Mouse (Mus musculus) cerebellum, adult (tissue): ENCODE results near the gene Isoc2b.
"Not testable (repeated sequence)": the region's sequence is repeated elsewhere in the genome, so short reads cannot be mapped to it uniquely, and the experiment has no call there.

Experiments
- ATAC-seq: cut with Nextera tagmentation; 2 replicates; pipeline ENCODE4 v1.9.2; 2017; ENCODE audit warnings: mild to moderate bottlenecking, moderate library complexity, mixed read lengths; ENCODE audit not compliant: insufficient number of reproducible peaks, low FRiP score, low TSS enrichment

Isoc2b gene

DNA sequence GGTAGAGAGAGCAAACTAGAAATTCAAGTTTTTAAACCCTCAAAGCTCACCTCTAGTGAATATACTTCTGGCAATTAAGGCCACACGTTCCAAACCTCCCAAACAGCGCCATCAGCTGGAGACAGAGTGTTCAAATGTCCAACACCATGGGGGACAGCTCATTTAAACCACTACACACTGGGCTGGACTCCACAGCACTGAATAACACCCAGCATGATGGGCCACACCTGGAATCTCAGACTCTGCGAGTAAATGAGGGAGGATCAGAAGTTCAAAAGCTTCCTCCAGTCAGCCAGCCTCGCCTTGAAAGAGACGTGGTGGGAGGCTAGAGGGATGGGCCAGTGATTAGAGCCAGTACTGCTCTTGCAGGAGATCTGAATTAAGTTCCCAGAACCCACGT is at the start of gene Isoc2b:
Isoc2b (minus strand) TSS at position 126 of the 400 bp plus-strand sequence.
- no peak for ATAC-seq

DNA sequence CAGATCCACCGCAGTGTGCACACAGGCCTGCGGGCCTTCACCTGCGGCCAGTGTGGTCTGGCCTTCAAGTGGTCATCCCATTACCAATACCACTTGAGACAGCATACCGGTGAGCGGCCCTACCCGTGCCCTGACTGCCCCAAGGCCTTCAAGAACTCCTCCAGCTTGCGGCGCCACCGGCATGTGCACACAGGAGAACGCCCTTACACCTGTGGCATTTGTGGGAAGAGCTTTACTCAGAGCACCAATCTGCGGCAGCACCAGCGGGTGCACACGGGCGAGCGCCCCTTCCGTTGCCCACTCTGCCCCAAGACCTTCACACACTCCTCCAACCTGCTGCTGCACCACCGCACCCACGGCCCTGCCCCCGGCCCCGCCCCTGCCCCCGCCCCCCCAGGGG is 49.0 kb upstream of the Isoc2b start:
- ATAC-seq = no peak

DNA sequence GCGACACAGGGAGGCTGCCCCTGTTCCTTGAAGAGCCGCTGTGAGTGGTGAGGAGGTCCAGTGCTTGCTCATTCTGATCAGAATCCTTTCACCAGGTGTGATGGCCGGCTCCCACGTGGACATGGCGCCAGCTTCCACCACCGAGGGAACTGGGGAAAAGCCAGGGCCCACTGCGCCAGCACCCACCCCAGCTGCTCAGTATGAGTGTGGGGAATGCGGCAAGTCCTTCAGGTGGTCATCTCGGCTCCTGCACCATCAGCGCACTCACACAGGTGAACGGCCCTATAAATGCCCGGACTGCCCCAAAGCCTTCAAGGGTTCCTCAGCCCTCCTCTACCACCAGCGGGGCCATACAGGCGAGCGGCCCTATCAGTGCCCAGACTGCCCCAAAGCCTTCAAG is 48.6 kb upstream of the Isoc2b start:
- no peak for ATAC-seq

DNA sequence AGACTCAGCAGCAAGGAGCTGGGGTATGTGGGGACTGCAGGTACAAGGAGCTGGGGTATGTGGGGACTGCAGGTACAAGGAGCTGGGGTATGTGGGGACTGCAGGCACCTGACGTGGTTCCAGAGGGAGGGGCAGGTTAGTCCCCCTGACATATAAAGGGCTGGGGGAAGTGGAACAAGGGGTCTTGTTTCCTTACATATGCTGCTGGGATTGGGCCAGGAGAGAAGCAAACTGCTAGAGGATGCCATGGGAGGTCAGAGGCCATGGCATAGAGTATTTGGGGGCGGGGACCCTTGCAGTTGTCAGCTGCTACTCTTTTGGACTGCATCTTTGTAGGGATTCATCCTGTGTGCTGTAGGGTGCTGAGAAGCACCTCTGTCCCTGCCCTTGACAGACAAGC is 47.4 kb upstream of the Isoc2b start:
- ATAC-seq = no peak

DNA sequence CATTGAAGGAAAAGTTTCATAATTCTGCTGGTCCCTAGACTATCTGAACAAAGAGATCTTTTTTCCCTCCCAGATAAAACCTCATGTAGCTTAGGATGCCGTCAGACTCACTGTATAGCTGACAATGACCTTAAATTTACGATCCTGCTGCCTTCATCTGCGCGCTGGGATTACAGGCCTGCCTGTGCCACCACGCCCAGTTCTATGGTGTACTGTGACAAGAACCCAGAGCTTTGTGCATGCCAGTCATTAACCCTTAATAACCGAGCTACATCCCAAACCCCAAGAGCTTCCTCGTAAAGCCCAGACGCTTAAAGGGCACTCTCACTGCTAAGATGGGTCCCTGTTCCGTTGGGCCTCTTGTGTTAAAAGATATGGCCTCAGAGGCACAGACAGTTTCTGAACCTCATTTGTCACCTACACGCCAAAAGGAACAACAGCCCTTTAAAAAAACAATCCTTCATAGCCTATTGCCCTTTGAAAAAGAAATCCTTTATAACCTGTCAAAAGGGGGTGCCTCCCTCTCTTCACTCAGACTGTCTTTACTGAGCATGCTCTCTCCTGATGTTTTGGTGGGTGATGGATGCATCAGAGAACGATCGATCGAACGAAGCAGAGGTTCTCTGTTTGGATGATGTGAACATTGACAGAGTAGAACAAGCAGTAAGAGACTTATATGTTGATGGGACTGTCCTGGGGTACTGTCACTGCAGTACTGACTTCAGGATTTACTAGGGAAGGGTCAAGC is 45.8 kb upstream of the Isoc2b start:
- no peak; the same call in 1 of the 2 replicates for ATAC-seq

DNA sequence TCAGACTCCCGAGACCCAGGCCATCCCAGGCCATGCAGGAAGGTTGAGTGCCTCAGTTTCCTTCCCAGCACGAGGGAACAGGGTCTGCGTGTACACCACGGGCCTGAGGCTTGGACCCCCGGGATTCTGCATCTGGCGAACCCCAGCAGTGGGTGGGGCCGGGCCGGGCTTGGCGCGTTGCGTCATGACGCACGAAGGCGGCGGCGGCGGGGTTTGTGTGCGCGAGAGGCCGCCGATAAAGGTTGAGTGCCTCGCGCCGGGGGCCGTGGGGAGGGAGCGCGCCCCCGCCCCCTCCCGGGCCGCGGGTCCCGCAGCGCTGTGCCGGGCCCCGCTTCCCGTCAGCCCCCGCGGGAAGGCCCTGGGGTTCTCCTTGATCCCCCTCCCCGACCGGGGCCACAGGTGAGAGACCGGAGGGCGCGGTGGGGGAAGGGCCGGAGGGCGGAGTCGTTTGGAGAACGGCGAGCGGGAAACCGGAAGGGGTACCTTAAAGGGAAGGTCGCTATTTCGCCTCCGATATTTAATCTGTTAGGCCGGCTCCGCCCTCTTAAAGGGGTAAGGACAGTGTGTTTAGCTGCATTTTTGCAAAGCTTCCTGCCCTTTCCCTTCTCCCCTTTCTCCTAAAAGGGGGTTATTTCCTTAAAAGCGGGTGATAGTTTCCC is 45.1 kb upstream of the Isoc2b start, which contains the start of gene Zfp628:
Zfp628 (plus strand) TSS at position 211 of the 659 bp plus-strand sequence.
- ATAC-seq = peak; percentile 76

DNA sequence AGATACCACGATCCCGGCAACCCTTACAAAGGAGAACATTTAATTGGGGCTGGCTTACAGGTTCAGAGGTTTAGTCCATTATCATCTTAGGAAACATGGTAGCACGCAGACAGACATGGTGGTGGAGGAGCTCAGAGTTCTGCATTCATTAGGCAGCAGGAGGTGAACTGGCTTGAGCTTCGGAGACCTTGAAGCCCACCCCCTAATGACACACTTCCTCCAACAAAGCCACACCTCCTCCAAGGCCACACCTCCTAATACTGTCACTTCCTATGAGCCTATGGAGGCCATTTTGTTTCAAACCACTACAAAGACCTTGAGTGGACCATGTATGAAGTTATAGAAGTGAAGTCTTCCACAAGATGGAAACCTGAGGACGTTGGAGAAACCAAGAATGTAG is 42.2 kb upstream of the Isoc2b start:
- ATAC-seq = no peak

DNA sequence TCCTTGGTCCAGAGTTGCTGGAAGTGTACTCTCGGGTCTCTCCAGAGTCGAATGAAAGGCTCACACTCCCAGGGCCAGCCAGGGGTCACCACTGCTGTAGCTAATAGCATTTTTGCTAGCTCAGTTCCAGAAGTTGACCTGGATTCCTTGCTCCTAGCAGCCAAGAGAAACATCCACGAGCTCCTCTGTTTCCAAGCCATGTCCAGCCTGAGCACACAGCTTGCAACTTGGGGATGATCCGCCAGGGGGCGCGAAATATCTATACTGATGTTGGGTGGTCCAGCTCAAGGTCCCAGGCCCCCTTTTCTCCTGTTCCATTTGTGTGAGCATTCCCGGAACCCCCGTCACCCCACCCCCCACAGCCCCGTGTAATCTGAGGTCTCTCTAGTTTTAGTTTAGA is 41.5 kb upstream of the Isoc2b start:
- no peak for ATAC-seq

DNA sequence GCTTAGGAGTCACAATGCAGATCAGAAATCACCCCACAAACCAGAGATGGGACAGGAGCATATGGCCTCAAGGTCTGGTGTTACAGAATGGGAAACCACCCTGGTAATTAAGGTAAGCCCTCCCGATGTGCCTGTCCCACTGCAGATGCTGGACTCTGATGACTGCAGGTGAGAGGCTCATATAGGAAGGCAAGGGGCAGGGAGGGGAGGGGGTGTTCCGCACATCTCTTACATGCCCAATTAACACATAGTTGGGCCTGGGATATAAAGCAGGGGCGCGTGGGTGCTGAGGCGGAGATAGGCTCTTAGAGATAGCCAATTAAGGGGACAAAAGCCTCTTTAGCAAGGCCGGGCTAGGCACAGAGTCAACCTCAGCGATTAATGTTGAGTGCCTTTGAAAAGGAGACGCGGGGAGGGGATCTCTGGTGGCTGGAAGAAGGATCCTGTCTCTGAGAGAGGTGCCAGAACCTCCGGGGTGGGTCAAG is 36.5 kb upstream of the Isoc2b start, which contains the start of gene Gm36210:
Gm36210 (minus strand) TSS at position 51 of the 485 bp plus-strand sequence.
- ATAC-seq = no peak

DNA sequence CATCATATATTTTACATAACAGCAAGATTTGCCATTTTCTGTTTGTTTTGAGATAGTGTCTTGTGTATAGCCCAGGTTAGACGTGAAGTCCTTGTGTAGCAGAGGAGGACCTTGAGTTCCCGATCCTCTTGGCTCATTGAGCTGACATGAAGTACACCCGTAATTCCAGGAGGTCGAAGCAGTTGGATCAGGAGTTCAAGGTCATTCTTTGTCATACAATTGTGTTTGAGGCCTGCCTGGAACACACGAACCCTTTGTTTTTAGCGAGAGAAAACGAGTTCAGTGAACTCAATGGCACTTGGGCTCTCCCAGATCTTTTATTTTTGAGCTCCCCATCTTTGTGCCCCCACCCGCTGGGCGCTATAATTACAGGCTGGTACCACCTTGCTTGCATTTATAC is 32.3 kb upstream of the Isoc2b start:
- ATAC-seq = no peak

DNA sequence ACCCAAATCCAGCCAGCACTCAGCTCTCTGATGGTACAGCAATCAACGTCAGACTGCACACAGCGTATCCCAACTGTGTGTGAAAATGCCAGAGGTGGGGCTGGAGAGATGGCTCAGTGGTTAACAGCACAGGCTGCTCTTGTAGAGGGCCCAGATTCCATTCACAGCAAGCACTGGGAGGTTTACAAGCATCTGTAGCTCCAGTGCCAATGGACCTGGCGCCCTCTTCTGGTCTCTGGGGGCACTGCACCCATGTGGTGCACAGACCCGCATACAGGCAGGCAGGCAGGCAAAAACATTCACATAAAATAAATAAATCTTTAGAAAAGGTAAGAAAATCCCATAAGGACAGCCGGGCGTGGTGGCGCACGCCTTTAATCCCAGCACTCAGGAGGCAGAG is 31.1 kb upstream of the Isoc2b start:
- no peak for ATAC-seq

DNA sequence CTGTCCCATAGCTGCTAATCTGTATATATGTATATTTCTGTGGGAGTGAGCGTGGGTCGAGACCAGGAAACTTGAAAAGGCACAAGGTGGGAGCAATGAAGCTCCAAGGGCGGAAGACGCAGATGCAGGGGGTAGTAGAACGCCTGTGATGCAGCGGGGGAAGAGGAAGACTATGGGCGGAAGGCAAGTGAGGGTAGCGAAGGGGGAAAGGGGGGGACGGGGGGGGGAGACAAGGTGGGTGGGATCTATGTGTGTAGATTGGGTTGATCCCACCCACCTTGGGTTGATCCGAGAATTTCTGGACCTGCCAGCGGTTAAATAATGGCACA is 30.4 kb upstream of the Isoc2b start:
- ATAC-seq = no peak

DNA sequence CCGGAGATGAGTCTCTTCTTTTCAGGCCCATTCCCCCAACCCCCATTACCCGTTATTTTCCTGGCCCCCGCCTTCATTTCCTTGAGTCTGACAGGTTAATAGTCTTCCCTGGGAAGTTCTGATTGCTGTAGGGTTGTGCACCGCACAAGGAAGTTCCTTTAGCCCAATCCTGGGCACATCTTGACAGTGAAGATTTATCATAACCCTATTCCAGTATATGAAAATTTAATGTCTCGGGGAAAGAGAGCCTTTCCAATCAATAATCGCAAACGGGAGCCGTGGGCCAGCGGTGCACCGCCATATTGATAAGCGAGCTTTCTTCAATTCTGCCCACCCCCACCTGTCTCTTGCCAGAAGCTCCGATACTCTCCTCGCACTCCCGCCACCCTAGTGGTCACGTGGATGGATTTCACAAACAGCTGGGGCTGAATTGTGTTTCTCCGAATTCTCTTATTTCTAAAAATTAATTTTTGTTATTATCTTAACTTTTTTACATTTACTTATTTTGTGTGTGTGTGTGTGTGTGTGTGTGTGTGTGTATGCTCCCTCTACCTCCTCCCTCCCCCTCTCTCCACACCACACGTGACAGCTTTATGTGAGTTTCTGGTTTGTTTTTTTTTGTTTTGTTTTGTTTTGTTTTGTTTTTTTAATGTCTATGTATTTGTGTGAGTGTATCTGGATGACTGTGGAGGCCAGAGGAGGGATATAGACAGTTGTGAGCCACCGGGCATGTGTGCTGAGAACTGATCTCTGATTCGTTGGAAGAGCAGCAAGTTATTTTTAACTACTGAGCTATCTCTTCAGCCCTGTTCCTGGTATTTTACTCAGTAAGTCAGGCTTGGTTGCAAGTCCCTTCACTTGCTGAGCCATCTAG is 29.8 kb upstream of the Isoc2b start:
- ATAC-seq = no peak

DNA sequence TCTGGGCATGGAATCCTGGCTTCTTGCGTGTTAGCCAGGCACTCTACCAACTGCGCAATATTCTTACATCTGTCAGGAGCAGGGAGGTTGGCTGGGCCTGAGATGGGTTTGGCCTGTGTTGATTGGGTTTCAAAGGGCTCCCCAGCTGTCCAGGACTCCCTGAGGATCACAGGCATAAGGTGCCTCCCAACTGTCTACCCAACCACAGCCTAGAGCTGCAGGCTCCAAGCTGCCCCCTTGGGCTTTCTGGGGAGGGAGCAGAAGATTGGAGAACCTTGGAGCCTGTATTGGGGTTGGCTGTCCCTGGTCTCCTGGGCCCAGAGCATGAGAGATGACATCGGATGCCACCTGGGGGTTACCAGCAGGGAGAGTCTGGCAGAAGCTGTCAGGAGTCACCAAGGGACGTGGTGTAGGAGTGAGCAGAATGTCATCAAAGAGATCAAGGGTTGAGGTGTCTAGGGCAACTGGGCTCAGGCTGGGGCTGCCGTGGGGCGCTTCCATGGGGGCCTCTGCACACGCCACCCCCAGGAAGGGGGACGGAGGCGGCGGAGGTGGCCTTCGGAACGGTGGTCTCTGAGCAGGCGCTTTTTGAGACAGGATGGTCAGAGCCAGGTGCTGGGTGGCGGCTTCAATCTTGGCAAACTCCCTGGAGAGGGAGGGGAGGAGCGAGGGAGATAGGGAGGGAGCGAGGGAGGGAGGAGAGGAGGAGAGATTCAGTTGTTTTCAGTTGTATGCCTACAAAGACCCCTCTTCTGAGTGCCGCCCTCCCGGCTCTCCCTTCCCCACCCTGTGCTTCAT is 29.0 kb upstream of the Isoc2b start:
- peak; percentile 61; the same call in 1 of the 2 replicates for ATAC-seq

DNA sequence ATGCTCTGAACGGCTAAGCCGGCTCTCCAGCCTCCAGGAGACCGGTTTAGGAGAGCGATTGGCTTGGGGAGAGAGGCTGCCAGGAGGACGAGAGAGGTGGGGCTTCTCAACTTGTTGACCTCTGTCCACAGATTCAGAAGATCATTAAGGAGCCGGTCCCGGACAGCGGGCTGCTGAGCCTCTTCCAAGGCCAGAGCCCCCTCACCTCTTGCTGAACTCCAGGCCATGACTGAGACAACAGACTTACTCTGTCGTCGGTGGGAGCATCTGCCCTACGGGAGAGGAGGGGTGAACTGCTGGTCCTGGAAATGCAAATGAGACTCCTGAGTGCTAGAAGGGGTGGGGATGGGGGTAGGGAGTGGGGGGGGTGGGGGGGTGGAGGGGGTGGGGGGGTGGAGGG is 25.1 kb upstream of the Isoc2b start:
- no peak for ATAC-seq

DNA sequence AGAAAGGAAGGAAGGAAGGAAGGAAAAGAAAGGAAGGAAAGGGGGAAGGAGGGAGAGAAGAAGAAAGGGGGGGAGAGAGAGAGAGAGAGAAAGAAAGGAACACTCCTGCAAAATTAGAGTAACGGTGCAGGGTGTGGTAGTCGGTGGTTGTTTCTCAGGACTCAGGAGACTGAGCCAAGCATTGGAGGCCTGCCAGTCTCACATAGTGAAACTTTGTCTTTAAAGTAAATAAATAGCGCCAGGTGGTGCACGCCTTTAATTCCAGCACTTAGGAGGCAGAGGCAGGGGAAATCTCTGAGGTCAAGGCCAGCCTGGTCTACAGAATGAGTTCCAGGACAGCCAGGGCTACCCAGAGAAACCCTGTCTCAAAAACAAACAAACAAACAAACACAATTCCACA is 16.6 kb upstream of the Isoc2b start:
- no peak for ATAC-seq

DNA sequence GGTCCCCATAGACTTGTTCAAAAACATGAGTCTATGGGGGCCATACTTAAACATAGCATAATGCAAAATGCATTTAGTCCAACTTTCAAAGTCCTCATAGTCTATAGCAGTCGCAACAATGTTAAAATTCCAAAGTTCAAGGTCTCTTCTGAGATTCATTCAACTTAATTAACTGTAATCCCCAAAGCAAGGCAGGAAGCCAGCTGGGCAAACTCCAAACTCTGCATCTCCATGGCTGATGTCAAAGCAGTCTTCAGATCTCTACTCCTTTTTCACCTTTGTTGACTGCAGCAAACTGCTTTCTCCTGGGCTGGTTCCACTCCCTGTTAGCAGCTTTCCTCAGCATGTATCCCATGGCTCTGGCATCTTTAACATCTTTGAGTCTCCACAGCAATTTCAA is 9.0 kb upstream of the Isoc2b start:
- not testable (repeated sequence) for ATAC-seq

DNA sequence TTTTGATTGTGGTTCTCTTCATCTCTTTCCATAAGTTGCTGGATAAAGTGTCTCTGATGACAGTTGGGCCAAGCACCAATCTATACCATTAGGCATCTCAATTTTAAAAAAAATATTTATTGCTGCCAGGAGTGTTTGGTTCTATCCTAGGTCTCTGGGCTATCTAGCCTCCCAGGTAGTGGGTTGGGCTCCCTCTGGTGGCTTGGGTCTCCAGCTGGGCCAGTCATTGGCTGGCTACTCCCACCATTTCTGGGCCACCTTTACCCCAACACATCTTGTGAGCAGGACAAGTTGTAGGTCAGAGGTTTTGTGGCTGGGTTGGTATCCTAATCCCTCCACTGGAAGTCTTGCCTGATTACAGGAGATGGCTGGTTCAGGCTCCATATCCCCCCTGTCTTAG is 8.1 kb upstream of the Isoc2b start:
- no peak for ATAC-seq

DNA sequence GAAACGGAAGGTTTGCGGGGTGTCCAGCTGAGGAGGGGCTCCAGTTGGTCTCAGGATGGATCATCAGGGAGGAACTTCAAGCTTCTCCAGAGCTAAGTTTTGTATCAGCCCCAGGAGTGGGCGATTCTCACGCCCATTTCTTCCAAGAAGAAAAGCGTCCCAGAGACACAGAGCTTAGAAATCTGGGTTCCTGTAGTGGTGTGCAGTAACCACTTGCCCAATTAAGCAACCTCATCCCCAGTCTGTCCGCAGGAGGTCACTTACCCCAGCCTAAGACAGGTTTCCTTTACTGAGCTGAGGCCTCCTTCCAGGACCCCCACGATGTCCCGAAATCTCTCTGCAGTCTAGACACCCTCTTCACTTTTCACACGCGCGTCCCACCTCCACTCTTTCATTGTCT is 7.2 kb upstream of the Isoc2b start:
- ATAC-seq = peak; percentile 47; the same call in 1 of the 2 replicates

DNA sequence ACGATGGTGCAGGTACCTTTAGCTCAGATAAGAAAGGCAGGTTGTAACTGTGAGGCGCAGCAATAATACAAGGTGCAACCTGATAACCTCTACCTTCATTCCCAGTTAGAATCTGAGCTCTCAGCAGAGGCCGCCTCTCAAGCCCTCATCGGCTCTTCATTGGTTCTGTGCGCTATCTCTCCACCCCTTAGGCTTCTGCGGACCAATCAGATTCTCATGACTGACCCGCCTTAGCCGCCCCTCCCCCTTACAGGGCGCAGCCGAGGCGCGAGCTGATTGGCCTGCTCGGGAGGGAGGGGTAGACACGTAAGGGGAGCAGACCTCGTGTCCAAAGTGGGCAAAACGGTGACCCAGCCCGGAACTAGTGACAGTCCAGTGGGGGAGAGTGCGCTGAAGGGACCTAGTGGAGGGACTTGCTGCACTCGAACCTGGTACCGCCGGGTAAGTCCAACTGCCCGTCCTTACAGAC is 6.7 kb upstream of the Isoc2b start, which contains the start of gene Isoc2a:
Isoc2a (plus strand) TSS at position 401 of the 469 bp plus-strand sequence.
- peak; percentile 100 for ATAC-seq
